Mouse (Mus musculus): ENCODE results near the gene Bag2. TPM values are rescaled to one million over a fixed set of nuclear protein-coding genes. Genes with fewer than 3 reads are reported as not detected.
"Not testable (repeated sequence)": the region's sequence is repeated elsewhere in the genome, so short reads cannot be mapped to it uniquely, and the experiment has no call there.

The Bag2 gene
- polyA plus RNA-seq, 1 experiment from 2014 or later: 51.8 TPM

- not testable (repeated sequence) for H3K9me3 ChIP-seq; H3K4me1 ChIP-seq; H3K4me3 ChIP-seq; H3K27ac ChIP-seq; H3K27me3 ChIP-seq (ENCODE audit: poor library complexity, severe bottlenecking); DNase-seq (ENCODE audit: extremely low spot score, low spot score)
- peaks cover 77% of the 10 kb centered on the region for H3K36me3 ChIP-seq (replicated peaks)
- WGBS: 91% methylated on average over 9 of the region's 9 CpGs
Observed at GRCm38 (mm10) chr1:33744815-33745214, 12.8 kb downstream of the Bag2 start.

GRCm38 (mm10) chr1:33742903-33743302 lies 14.7 kb downstream of the Bag2 start:
- peak; percentile 45 for DNase-seq (ENCODE audit: extremely low spot score, low spot score)

GRCm38 (mm10) chr1:33739302-33739701 lies 18.3 kb downstream of the Bag2 start:
- Histone ChIP-seq H3K9me3 (no peaks in the 10 kb centered on the region), H3K27ac (no peak overlapping the region), H3K27me3 (ENCODE audit: poor library complexity, severe bottlenecking) (no peaks in the 10 kb centered on the region), H3K36me3 (replicated peaks) (peaks cover 82% of the 10 kb centered on the region), H3K4me3 (no peak overlapping the region), H3K4me1 (no peaks in the 10 kb centered on the region)
- peak; percentile 72 for DNase-seq (ENCODE audit: extremely low spot score, low spot score)
- WGBS: 46% methylated on average over 12 of the region's 12 CpGs

More at GRCm38 (mm10) chr1:33742903-33743302, 14.7 kb downstream of the Bag2 start:
- no peaks in the 10 kb centered on the region for H3K9me3 ChIP-seq
- no peak overlapping the region for H3K27ac ChIP-seq
- H3K4me1 ChIP-seq: no peaks in the 10 kb centered on the region
- H3K27me3 ChIP-seq (ENCODE audit: poor library complexity, severe bottlenecking): no peaks in the 10 kb centered on the region
- peaks cover 79% of the 10 kb centered on the region for H3K36me3 ChIP-seq (replicated peaks)
- 25% methylated on average over 8 of the region's 8 CpGs for WGBS
- H3K4me3 ChIP-seq: no peak overlapping the region

- Histone ChIP-seq H3K4me3 (no peak overlapping the region), H3K27ac (no peak overlapping the region), H3K4me1 (no peaks in the 10 kb centered on the region), H3K36me3 (replicated peaks) (peaks cover 82% of the 10 kb centered on the region), H3K27me3 (ENCODE audit: poor library complexity, severe bottlenecking) (no peaks in the 10 kb centered on the region), H3K9me3 (no peaks in the 10 kb centered on the region)
- WGBS: 92% methylated on average over 11 of the region's 11 CpGs
- no peak for DNase-seq (ENCODE audit: extremely low spot score, low spot score)
Observed at GRCm38 (mm10) chr1:33738681-33739278, 18.8 kb downstream of the Bag2 start.

GRCm38 (mm10) chr1:33738281-33738680 lies 19.3 kb downstream of the Bag2 start:
- Histone ChIP-seq H3K4me3 (no peak overlapping the region), H3K36me3 (replicated peaks) (peaks cover 87% of the 10 kb centered on the region), H3K27me3 (ENCODE audit: poor library complexity, severe bottlenecking) (no peaks in the 10 kb centered on the region), H3K9me3 (no peaks in the 10 kb centered on the region), H3K4me1 (no peaks in the 10 kb centered on the region), H3K27ac (no peak overlapping the region)
- no peak for DNase-seq (ENCODE audit: extremely low spot score, low spot score)
- WGBS: 96% methylated on average over 11 of the region's 11 CpGs

- 85% methylated on average over 5 of the region's 5 CpGs for WGBS
- no peaks in the 10 kb centered on the region for H3K4me1 ChIP-seq
- H3K27me3 ChIP-seq (ENCODE audit: poor library complexity, severe bottlenecking): no peaks in the 10 kb centered on the region
- no peak overlapping the region for H3K27ac ChIP-seq
- no peak overlapping the region for H3K4me3 ChIP-seq
- no peak for DNase-seq (ENCODE audit: extremely low spot score, low spot score)
- H3K9me3 ChIP-seq: no peaks in the 10 kb centered on the region
- H3K36me3 ChIP-seq (replicated peaks): peaks cover 98% of the 10 kb centered on the region
Observed at GRCm38 (mm10) chr1:33734001-33734685, 23.5 kb downstream of the Bag2 start.

GRCm38 (mm10) chr1:33733044-33733443 lies 24.6 kb downstream of the Bag2 start:
- 91% methylated on average over 9 of the region's 9 CpGs for WGBS
- H3K9me3 ChIP-seq: no peaks in the 10 kb centered on the region
- no peaks in the 10 kb centered on the region for H3K4me1 ChIP-seq
- no peak overlapping the region for H3K4me3 ChIP-seq
- H3K27ac ChIP-seq: no peak overlapping the region
- peaks cover 99% of the 10 kb centered on the region for H3K36me3 ChIP-seq (replicated peaks)
- DNase-seq (ENCODE audit: extremely low spot score, low spot score): no peak
- no peaks in the 10 kb centered on the region for H3K27me3 ChIP-seq (ENCODE audit: poor library complexity, severe bottlenecking)

- 91% methylated on average over 5 of the region's 5 CpGs for WGBS
- peaks cover 9% of the 10 kb centered on the region for H3K4me1 ChIP-seq
- H3K36me3 ChIP-seq (replicated peaks): peaks cover 83% of the 10 kb centered on the region
- DNase-seq (ENCODE audit: extremely low spot score, low spot score): no peak
- H3K4me3 ChIP-seq: no peak overlapping the region
- H3K9me3 ChIP-seq: no peaks in the 10 kb centered on the region
- H3K27ac ChIP-seq: no peak overlapping the region
- no peaks in the 10 kb centered on the region for H3K27me3 ChIP-seq (ENCODE audit: poor library complexity, severe bottlenecking)
Observed at GRCm38 (mm10) chr1:33725086-33725485, 32.5 kb downstream of the Bag2 start.

- WGBS: 94% methylated on average over 6 of the region's 6 CpGs
- no peak overlapping the region for H3K4me3 ChIP-seq
- H3K27me3 ChIP-seq (ENCODE audit: poor library complexity, severe bottlenecking): no peaks in the 10 kb centered on the region
- no peaks in the 10 kb centered on the region for H3K9me3 ChIP-seq
- H3K4me1 ChIP-seq: peaks cover 11% of the 10 kb centered on the region
- H3K36me3 ChIP-seq (replicated peaks): peaks cover 77% of the 10 kb centered on the region
- H3K27ac ChIP-seq: no peak overlapping the region
- DNase-seq (ENCODE audit: extremely low spot score, low spot score): no peak
Observed at GRCm38 (mm10) chr1:33724516-33724915, 33.1 kb downstream of the Bag2 start.

GRCm38 (mm10) chr1:33721020-33721419 lies 36.6 kb downstream of the Bag2 start:
- H3K4me1 ChIP-seq: peaks cover 14% of the 10 kb centered on the region
- no peaks in the 10 kb centered on the region for H3K9me3 ChIP-seq
- 87% methylated on average over 7 of the region's 7 CpGs for WGBS
- H3K27ac ChIP-seq: no peak overlapping the region
- H3K36me3 ChIP-seq (replicated peaks): peaks cover 44% of the 10 kb centered on the region
- no peak for DNase-seq (ENCODE audit: extremely low spot score, low spot score)
- peak overlapping the region; percentile 91 for H3K4me3 ChIP-seq
- no peaks in the 10 kb centered on the region for H3K27me3 ChIP-seq (ENCODE audit: poor library complexity, severe bottlenecking)

- Histone ChIP-seq H3K9me3 (no peaks in the 10 kb centered on the region), H3K27ac (peak overlapping the region; percentile 96), H3K27me3 (ENCODE audit: poor library complexity, severe bottlenecking) (no peaks in the 10 kb centered on the region), H3K4me1 (peaks cover 14% of the 10 kb centered on the region), H3K36me3 (replicated peaks) (peaks cover 36% of the 10 kb centered on the region), H3K4me3 (peak overlapping the region; percentile 91)
- WGBS: under 1% methylated on average over 41 of the region's 41 CpGs
- DNase-seq (ENCODE audit: extremely low spot score, low spot score): peak; percentile 49
Observed at GRCm38 (mm10) chr1:33720231-33720630, 37.4 kb downstream of the Bag2 start.

GRCm38 (mm10) chr1:33719733-33720225 lies 37.8 kb downstream of the Bag2 start, which contains the start of gene Rab23:
Rab23 (plus strand) TSS chr1:33719887.
- WGBS: under 1% methylated on average over 54 of the region's 54 CpGs
- no peaks in the 10 kb centered on the region for H3K27me3 ChIP-seq (ENCODE audit: poor library complexity, severe bottlenecking)
- H3K4me3 ChIP-seq: peak within 1 kb of the TSS; percentile 91
- H3K27ac ChIP-seq: peak within 1 kb of the TSS; percentile 96
- H3K9me3 ChIP-seq: no peaks in the 10 kb centered on the region
- peaks cover 16% of the 10 kb centered on the region for H3K4me1 ChIP-seq
- DNase-seq (ENCODE audit: extremely low spot score, low spot score): peak; percentile 78
- H3K36me3 ChIP-seq (replicated peaks): peaks cover 32% of the 10 kb centered on the region

GRCm38 (mm10) chr1:33717636-33718035 lies 40.0 kb downstream of the Bag2 start:
- H3K9me3 ChIP-seq: no peaks in the 10 kb centered on the region
- H3K27ac ChIP-seq: no peak overlapping the region
- no peak overlapping the region for H3K4me3 ChIP-seq
- 92% methylated on average over 1 of the region's 1 CpGs for WGBS
- DNase-seq (ENCODE audit: extremely low spot score, low spot score): no peak
- H3K4me1 ChIP-seq: peaks cover 24% of the 10 kb centered on the region
- peaks cover 11% of the 10 kb centered on the region for H3K36me3 ChIP-seq (replicated peaks)
- 0 out of 2 replicates have a peak, but pooled peaks cover 4% of the 10 kb centered on the region for H3K27me3 ChIP-seq (ENCODE audit: poor library complexity, severe bottlenecking)
